Mouse (Mus musculus) hindbrain, embryonic 14.5 days (tissue): Measurements from ENCODE around the gene Dnajc10. TPM values are rescaled to one million over a fixed set of nuclear protein-coding genes. Genes with fewer than 3 reads are reported as not detected.

Source experiments
- ATAC-seq: fragments of 200-750 bp; cut with Nextera tagmentation; 2 replicates; pipeline ENCODE4 v1.8.0; 2017; ENCODE audit warnings: moderate number of reproducible peaks, mild to moderate bottlenecking, moderate TSS enrichment, moderate library complexity; ENCODE audit not compliant: low FRiP score
- DNase-seq: peaks from one replicate; pipeline ENCODE4 v3.0.0-alpha.2; 2015; ENCODE audit warnings: low spot score
- H3K27ac ChIP-seq: fragments of 300-500 bp; sonication (generic); 2 replicates; pipeline ENCODE4 v1.5.1; 2014; ENCODE audit warnings: mild to moderate bottlenecking, moderate library complexity
- H3K27me3 ChIP-seq: fragments of 300-500 bp; sonication (generic); 2 replicates; pipeline ENCODE4 v1.6.1; 2014; ENCODE audit warnings: mild to moderate bottlenecking, low read length, mixed read lengths; ENCODE audit not compliant: control insufficient read depth, insufficient read depth
- H3K36me3 ChIP-seq: fragments of 300-500 bp; sonication (generic); replicated peaks from 2 replicates; pipeline ENCODE4 v1.6.1; 2014; ENCODE audit not compliant: control insufficient read depth, insufficient read depth
- H3K4me1 ChIP-seq: fragments of 300-500 bp; sonication (generic); replicated peaks from 2 replicates; pipeline ENCODE4 v1.6.1; 2014; ENCODE audit warnings: antibody characterized with exemption, low read length, mixed read lengths; ENCODE audit not compliant: control insufficient read depth, insufficient read depth
- H3K4me2 ChIP-seq: fragments of 300-500 bp; sonication (generic); replicated peaks from 2 replicates; pipeline ENCODE4 v1.6.1; 2014; ENCODE audit warnings: mild to moderate bottlenecking, moderate library complexity
- H3K4me3 ChIP-seq: fragments of 300-500 bp; sonication (generic); replicated peaks from 2 replicates; pipeline ENCODE4 v1.5.1; 2014; ENCODE audit warnings: mild to moderate bottlenecking, low read length
- H3K9ac ChIP-seq: fragments of 300-500 bp; sonication (generic); 2 replicates; pipeline ENCODE4 v1.6.1; 2014
- H3K9me3 ChIP-seq: fragments of 300-500 bp; sonication (generic); 2 replicates; pipeline ENCODE4 v1.6.1; 2016; ENCODE audit warnings: low read length; ENCODE audit not compliant: control insufficient read depth
- WGBS: fragments of 180-500 bp; shearing (Covaris S2); extraction: QIAGEN DNeasy Blood & Tissue Kit; methylation state at CpG from one replicate; pipeline ENCODE4 v1.1.7; 2014; 5-methylcytosine and 5-hydroxymethylcytosine counted together
- polyA plus RNA-seq: library from polyadenylated mRNA; unstranded; fragments of >200 nt; fragmentation: Nextera tagmentation; extraction: Ambion mirVana; gene quantifications from 2 replicates; pipeline ENCODE4 v1.2.1, GENCODE M21; 2014

The Dnajc10 gene
- polyA plus RNA-seq, 1 experiment from 2014 or later, result 72.7 TPM

- Histone ChIP-seq H3K4me1 (no peaks in the 10 kb centered on the region), H3K9me3 (no peaks in the 10 kb centered on the region), H3K4me3 (no peak overlapping the region), H3K9ac (no peak overlapping the region), H3K4me2 (no peak overlapping the region), H3K27me3 (no peaks in the 10 kb centered on the region), H3K27ac (no peak overlapping the region), H3K36me3 (no peaks in the 10 kb centered on the region)
- WGBS, result 83% methylated on average over 4 of the region's 4 CpGs
- DNase-seq (no peak), ATAC-seq (no peak)
Measured at GRCm38 (mm10) chr2:80384447-80384846, 69.2 kb downstream of the Dnajc10 start.

GRCm38 (mm10) chr2:80386255-80386654 lies 71.0 kb downstream of the Dnajc10 start:
- Histone ChIP-seq H3K27ac (no peak overlapping the region), H3K4me3 (no peak overlapping the region), H3K4me1 (no peaks in the 10 kb centered on the region), H3K27me3 (no peaks in the 10 kb centered on the region), H3K9ac (no peak overlapping the region), H3K36me3 (no peaks in the 10 kb centered on the region), H3K9me3 (no peaks in the 10 kb centered on the region), H3K4me2 (no peak overlapping the region)
- no peak for ATAC-seq
- DNase-seq, result no peak
- 95% methylated on average over 2 of the region's 2 CpGs for WGBS

- Histone ChIP-seq H3K36me3 (no peaks in the 10 kb centered on the region), H3K9me3 (no peaks in the 10 kb centered on the region), H3K9ac (no peak overlapping the region), H3K4me3 (no peak overlapping the region), H3K27ac (no peak overlapping the region), H3K4me2 (no peak overlapping the region), H3K27me3 (no peaks in the 10 kb centered on the region), H3K4me1 (no peaks in the 10 kb centered on the region)
- WGBS, result 73% methylated on average over 9 of the region's 9 CpGs
- ATAC-seq, result no peak
- DNase-seq, result no peak
Measured at GRCm38 (mm10) chr2:80387668-80388067, 72.4 kb downstream of the Dnajc10 start.

GRCm38 (mm10) chr2:80388341-80388740 lies 73.1 kb downstream of the Dnajc10 start:
- no peak for ATAC-seq
- Histone ChIP-seq H3K27me3 (no peaks in the 10 kb centered on the region), H3K4me1 (no peaks in the 10 kb centered on the region), H3K4me3 (no peak overlapping the region), H3K36me3 (no peaks in the 10 kb centered on the region), H3K9me3 (no peaks in the 10 kb centered on the region), H3K27ac (no peak overlapping the region), H3K4me2 (no peak overlapping the region), H3K9ac (no peak overlapping the region)
- DNase-seq, result no peak
- WGBS, result 93% methylated on average over 3 of the region's 3 CpGs

GRCm38 (mm10) chr2:80396057-80396456 lies 80.8 kb downstream of the Dnajc10 start:
- Histone ChIP-seq H3K4me1 (0 out of 2 replicates have a peak, but pooled peaks cover 12% of the 10 kb centered on the region), H3K36me3 (no peaks in the 10 kb centered on the region), H3K27me3 (no peaks in the 10 kb centered on the region), H3K4me3 (no peak overlapping the region), H3K27ac (no peak overlapping the region), H3K4me2 (no peak overlapping the region), H3K9me3 (no peaks in the 10 kb centered on the region), H3K9ac (no peak overlapping the region)
- DNase-seq (no peak), ATAC-seq (no peak)
- 53% methylated on average over 7 of the region's 7 CpGs for WGBS

GRCm38 (mm10) chr2:80396864-80397263 lies 81.6 kb downstream of the Dnajc10 start:
- Histone ChIP-seq H3K9ac (no peak overlapping the region), H3K4me2 (no peak overlapping the region), H3K4me3 (no peak overlapping the region), H3K36me3 (no peaks in the 10 kb centered on the region), H3K4me1 (0 out of 2 replicates have a peak, but pooled peaks cover 12% of the 10 kb centered on the region), H3K27me3 (no peaks in the 10 kb centered on the region), H3K27ac (no peak overlapping the region), H3K9me3 (no peaks in the 10 kb centered on the region)
- WGBS, result 45% methylated on average over 3 of the region's 3 CpGs
- ATAC-seq (no peak), DNase-seq (no peak)

- peak; percentile 77; the same call in 1 of the 2 replicates for ATAC-seq
- no peak overlapping the region for H3K9ac ChIP-seq
- H3K4me3 ChIP-seq, result no peak overlapping the region
- no peaks in the 10 kb centered on the region for H3K36me3 ChIP-seq
- no peak overlapping the region for H3K27ac ChIP-seq
- H3K4me1 ChIP-seq, result 0 out of 2 replicates have a peak, but pooled peaks cover 12% of the 10 kb centered on the region
- WGBS, result 8% methylated on average over 3 of the region's 3 CpGs
- H3K9me3 ChIP-seq, result no peaks in the 10 kb centered on the region
- DNase-seq, result no peak
- no peak overlapping the region for H3K4me2 ChIP-seq
- H3K27me3 ChIP-seq, result no peaks in the 10 kb centered on the region
Measured at GRCm38 (mm10) chr2:80398595-80399099, 83.4 kb downstream of the Dnajc10 start.

Other genes with a start within 250 kb of the Dnajc10 start
- 9.0 and 9.6 TPM in 2 replicates for gene Pde1a, start 186.0 kb upstream of the Dnajc10 start, polyA plus RNA-seq
- not detected in 2 replicates for gene Prdx6b, start 23.0 kb upstream of the Dnajc10 start, polyA plus RNA-seq
- 16.6 and 19.1 TPM in 2 replicates for gene Frzb, start 132.2 kb downstream of the Dnajc10 start, polyA plus RNA-seq